Mouse (Mus musculus): Measurements from ENCODE around the gene Ranbp3.

DNA sequence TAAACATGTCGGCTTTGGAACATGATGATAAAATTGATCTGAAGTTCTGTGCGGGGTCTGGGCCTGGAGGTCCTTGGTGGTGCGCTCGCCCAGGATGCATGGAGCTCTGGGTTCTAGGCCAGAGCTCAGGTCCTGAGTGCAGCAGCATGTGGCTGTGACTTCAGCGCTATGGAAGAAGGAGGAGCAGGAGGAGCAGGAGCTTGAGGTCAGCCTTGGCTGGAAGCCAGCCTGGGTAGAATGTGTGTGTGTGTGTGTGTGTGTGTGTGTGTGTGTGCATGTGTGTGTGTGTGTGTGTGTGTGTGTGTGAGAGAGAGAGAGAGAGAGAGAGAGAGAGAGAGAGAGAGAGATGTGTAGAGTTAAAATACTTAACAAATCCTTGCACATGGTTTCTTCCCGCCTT, 16.9 kb upstream of the Ranbp3 start:
- no peak for TF ChIP-seq POLR2A (IDR thresholded peaks at IDR 0.05; ENCODE audit: borderline replicate concordance, extremely low read depth, low read depth, low read length)
- TF ChIP-seq CTCF (IDR thresholded peaks at IDR 0.05; ENCODE audit: insufficient read depth, low read length) = no peak
